Mouse (Mus musculus) liver, adult (tissue): ENCODE data around the gene Eno2.

Experiments used
- GATA4 ChIP-seq: IDR thresholded peaks from 2 replicates; pipeline ENCODE4 v1.6.1; 2014; ENCODE audit warnings: mild to moderate bottlenecking, low read length; ENCODE audit not compliant: insufficient replicate concordance

Gene Eno2

DNA sequence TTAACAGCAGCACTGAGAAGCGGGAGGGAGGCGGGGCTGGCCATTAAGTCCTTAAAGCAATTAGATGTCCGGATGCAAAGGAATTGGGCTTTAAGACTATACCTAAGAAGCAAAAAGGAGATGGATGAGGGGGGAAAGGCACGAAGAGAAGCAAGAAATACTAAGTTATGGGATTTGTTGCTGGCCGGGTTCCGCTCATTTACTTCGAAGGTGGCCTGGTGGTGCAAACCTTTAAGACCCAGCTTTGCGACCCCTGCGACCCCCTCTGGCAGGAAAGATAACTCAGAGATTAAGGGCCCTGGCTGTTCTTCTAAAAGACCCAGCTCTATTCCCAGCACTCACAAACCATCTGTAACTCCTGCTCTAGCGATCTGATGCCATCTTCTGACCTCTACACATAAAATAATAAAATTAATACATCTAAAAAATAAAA, 10.5 kb upstream of the Eno2 start:
- no peak for TF ChIP-seq GATA4

DNA sequence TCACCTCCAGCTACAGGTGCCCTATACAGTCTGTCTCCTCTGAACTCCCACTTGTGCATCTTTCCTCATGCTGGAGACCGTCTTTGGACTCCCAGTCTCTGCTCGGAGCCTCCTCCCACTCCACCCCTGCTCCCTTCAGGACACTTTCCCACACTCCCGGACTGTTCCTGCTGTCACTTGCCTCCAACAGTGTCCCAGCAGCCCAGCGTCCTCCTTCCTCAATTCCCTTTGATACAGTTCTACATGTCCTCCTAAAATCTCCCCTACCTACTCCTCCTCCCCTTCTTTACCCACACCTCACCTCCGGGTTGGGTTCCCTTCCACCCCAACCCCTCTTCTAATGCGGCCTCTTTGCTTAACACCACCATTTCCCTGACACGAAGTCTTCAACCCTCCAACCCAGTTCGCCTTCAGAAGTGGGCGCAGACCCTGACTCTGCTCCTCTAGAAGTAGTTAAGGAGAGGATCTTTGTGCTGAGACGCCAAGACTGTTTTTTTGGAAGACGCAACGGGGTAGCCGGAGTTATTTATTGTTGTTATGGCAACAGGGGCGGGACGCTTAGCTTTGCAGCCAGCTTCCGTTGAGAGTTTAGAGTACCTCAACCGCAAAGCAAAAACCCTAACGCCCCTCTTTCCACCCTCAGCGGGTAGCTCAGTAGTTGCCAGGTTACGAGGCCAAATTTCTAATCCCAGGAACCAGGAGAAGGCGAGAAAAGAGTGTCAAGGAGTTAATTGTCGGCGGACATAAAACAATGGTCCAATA, 9.9 kb upstream of the Eno2 start, which contains the start of gene Lrrc23:
Gene Lrrc23 (minus strand): TSS at position 506 of the 762 bp plus-strand sequence.
- TF ChIP-seq GATA4: no peak

DNA sequence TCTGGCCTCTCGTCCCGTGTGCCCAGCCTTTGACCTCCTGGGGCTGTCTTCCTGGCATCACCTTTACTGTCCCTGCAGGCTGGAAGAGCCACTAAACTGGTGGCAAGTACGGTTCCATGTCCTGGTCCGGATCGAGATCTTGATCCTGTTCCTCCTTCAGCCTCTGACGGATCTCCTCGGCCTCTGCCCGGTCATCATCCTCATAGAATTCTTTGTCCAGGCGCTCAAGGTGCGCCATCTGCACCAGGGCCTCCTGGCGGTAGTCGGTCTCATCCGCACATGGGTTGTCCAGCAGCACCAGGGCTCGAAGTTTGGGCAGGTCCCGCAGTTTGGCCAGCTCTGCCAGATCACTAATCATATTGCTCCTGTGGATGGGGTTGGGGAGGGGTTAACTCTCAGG, 1.0 kb upstream of the Eno2 start:
- TF ChIP-seq GATA4: no peak

DNA sequence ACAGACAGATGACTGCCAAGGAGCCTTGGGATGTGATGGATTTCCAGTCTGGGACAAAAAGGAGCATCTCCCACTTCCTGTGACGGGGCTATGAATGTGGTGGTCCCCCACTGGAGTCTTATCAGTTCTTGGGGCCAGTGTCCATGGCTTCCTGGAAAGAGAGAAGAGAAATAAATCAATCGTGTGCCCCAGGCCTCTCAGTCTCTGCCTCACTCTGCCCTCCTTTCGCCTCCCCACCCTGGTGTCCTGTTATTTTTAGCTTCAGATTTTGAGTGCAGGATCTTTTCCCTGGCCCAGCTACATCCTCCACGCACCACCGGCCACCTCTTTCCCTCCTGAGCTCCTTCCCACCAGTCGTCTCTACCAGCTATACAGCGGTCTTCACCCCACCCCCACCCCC, 540 bp upstream of the Eno2 start:
- no peak for TF ChIP-seq GATA4

DNA sequence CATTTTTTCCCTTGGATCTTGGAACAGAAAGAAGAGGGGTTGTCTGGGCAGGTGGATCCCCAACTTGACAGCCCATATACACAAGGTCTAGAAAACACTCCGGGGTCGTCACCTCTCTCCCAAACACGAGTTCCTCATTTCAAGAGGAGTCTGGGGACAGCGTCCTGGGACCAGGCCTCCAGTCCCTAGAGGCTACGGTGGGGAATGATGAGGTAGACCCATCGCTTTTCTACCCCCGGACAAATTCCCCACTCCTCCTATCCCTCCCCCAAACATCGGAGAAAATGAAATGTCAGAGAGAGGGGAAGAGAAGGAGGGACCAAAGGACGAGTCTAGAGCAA, 799 bp downstream of the Eno2 start:
- no peak for TF ChIP-seq GATA4

DNA sequence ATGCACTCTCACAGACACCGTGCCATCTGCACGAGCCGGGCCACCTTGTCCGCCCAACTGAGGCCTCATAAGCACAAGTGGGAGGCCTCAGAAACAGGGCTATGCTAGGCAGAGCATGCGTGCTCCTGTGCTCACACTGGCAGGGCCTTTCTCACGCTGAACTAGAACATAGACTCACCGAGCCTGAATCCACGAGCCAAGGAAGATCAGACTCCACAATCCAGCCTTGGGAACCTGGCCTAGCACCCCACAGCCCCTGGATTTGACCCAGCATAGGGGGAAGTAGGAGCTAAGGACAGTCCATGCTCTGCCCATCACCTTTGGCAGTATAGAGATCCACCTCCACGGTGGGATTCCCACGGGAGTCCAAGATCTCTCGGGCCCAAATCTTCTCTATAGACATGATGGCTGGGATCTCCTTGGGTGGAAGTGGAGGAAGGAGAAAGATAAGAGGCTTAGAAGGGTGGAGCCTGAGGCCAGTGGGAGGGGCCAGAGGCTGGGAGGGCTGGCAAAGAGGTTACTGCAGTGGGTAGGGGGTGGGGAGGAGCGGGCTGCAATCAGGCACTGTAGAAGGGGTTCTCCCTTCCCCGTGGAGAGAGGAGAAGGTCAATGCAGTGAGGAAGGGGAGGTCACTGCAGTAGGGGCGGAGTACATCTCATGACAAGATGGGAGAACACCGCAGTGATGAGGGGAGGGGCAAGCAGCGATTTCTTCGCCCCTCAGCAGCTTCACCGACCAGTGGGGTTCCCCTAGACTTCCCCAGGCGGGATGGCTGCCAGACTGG, 1.4 kb downstream of the Eno2 start:
- TF ChIP-seq GATA4: no peak

DNA sequence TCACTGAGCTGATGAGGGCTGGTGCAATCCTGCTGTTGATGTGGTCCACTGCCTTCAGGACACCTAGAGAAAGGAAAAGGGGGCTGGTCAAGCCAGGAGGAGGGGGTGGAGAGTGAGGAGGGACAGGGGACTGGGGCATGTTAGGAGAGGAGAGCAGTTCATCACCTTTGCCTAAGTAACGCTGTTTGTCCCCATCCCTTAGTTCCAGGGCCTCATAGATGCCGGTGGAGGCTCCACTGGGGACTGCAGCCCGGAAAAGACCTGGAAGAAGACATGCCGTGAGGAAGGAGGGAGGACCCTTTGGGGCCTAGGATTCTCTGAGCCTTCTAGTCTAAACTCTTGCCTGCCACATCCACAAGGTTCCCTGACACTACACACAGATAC, 1.9 kb downstream of the Eno2 start:
- TF ChIP-seq GATA4: no peak

DNA sequence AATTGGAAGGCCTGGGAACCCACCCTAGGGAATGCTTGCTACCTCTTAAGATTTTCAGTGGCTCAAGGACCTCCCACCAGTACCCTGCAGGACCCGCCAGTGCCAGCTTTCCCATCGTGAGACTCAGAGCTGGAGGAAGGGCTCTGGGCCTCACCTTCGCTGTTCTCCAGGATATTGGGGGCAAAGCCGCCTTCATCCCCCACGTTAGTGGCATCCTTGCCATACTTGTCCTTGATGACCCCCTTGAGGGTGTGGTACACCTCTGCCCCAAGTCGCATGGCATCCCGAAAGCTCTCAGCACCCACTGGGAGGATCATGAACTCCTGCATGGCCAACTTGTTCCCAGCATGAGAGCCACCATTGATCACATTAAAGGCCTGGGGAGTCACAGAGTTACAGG, 3.5 kb downstream of the Eno2 start:
- no peak for TF ChIP-seq GATA4

DNA sequence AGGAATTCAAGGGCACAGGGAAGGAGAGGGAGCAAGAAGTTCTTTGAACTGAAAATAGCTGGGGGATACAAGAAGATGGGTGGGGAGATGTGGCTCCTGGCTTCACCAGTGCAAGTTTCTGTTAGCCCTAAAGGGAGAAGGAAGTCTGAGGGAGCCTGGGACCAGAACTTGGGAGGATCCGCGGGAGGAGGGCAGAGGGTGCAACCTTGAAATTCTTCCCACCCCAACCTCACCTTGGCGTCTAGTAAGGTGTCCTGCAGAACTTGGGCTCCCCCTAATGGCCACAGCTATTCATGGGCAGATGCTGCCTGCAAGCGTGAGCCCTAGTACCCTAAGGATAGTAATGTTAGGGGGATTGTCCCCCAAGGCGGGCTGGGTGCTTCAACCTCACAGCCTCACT, 10.2 kb downstream of the Eno2 start:
- TF ChIP-seq GATA4: no peak

DNA sequence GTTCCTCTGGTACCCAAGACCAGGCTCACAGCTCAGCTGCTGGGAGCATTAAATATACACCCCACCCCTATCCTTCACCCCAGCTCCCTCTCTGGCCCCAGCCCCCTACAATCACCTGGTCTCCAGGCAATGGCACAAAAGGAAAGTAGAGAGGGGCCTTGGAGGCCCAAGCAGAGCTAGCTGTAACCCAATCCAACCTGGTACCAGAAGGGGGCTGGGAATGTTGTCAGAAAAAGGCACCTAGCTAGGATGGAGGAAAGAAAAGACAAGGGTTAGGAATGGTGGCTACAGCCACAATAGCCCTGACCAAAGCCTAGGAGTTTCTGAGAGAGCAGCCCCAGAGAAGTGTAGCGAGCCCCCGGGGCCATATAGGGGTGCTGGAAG, 10.6 kb downstream of the Eno2 start:
- no peak for TF ChIP-seq GATA4

DNA sequence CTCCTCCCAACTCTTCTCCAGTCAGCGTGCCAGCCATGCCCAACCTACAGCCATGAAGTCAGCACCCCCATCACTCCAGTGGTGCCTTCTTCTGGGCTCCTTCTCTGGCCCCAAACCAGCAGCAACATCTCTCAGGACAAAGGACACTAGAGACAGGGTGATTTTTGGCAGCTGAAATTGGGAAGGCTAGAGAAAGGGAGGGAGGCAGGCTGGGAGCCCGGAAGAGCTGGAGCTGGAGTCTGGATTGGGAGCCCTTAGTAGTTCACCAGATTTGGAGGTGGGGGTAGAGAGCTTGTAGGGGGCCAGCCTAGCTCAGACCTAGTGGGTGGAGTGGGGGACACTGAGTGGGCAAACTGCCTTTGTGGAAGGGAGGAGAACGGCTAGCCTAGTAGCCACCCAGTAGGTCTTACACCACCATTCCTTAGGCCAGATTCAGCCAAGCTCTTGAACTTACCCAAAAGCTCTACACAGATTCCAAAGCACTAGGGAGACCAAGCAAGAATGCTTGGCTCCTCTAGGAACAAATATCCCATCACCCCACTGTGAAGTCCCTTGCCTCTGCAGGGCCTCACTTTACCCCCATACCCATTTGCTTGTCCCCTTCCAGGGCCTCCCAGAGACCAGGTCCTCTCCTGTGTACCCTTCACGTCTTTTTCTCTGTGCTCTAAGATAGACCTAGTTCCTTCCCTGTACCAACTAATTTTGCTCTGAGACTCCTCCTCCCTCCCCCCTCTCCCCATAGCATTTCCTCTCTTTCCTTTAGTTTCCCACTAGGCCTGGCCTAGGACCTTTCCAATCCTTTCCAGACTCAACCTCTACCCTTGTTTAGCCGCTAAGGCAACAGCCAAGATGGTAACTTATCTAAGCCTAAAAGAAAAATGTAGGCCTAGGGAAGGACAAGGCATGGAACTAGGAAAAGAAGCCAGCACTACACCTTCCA, 11.3 kb downstream of the Eno2 start:
- no peak for TF ChIP-seq GATA4

DNA sequence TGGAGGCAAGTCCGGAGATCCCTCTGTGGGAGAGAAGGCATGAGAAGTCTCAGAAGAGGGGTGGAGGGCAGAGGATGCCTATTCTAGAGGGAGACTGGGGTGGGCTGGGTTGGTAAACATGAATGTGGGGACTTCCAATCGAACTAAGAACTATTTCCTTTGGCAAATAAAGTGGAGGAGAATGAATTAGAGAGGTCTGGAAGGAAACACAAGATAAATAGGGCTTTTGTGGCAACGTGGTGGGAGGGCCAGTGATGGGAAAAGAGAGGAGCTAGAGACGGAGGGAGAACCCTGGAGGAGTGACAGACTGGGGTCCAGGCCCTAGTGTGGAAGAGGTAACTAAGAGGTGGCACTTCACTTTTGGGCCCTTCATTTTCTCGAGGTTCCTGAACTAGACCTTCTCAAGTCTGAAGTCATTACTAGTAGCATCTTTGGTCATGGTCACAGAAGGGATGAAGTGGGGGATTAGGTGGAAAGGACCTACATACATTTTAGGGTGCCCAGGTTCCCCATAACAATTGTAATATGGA, 12.1 kb downstream of the Eno2 start:
- TF ChIP-seq GATA4: no peak

DNA sequence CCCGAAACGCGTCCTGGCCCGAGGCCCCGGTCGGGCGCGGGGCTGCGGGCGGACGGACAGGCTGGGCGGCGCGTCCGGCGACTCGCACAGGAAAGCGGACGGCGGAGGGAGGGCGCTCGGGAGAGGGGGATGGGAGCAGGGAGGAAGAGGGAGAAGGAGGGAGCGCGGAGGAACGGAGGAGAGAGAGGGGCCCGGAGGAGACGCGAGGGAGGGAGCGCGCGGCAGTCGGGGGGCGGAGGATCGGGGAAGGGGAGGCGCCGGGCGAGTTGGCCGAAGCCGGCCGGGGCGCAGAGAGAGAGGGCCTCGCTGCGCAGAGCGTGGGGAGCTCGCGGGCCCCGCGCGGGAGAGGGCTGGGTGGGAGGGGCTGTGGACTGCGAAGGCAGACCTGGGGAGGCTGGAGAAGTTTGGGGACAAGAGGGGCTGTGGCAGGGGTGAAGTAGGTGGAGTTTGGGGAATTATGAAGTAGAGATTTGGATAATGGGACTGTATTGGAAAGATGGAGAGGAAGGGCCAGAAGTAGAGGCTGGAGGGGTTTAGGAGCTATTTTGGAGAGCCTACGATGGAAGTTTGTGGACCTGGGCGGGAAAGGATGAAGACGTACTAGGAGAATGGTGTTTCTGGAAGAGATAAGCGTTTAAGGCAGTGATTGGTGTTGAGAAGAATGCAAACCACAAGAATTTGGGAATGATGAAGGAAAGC, 12.7 kb downstream of the Eno2 start:
- no peak for TF ChIP-seq GATA4

DNA sequence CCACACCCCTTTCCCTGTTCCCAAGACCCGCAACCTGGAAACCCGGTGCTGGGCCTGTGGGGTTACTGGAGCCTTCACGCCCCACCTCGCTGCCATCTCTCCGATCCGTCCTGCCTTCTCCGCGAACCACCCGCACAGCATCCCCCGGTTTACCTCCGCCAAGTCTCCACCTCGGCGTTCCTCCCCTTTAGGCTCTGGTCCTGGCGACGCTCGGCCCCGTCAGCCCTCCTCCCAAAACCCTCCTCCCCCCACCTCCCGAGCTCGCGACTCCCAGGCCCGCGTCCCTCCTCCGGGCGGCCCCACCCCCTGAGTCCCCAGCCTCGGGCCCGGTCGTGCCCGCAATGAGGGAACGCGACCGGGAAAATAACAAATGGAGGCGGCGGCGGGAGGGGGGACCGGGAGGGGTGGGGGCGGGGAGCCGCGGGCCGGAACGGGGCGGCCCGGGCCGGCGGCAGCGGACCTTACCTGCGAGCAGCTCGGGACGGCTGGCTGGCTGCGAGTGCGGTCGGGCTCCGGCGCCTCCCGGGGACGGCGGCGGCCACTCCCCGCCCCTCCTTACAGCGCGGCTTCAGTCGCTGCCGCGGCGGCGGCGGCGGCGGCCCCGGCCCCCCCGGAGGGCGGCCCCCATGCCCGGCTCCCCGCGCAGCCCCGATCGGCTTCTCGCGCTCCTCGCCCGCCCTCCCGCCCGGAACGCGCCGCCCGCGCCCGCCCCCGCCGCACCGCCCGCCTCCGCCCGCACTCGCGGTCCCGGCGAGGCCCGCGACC, 13.5 kb downstream of the Eno2 start, which contains the start of the genes Gm45234 and Atn1:
Gene Gm45234 (minus strand): TSS at position 191 of the 765 bp plus-strand sequence.
Gene Atn1 (minus strand): TSS at position 694 of the 765 bp plus-strand sequence.
- no peak for TF ChIP-seq GATA4
